Mouse (Mus musculus): ENCODE data around the gene Asap2. TPM values are rescaled to one million over a fixed set of nuclear protein-coding genes. Genes with fewer than 3 reads are reported as not detected.

The Asap2 gene
- polyA plus RNA-seq (2014; fragmentation: Illumina TruSeq; extraction: RNeasy Lipid Tissue Mini Kit (QIAGEN cat#74804); ENCODE audit: low read depth, low replicate concordance), result 30.7 TPM

GRCm38 (mm10) chr12:20990132-20990531, at the start of gene Asap2:
Asap2 (plus strand) TSS chr12:20990459.

DNA sequence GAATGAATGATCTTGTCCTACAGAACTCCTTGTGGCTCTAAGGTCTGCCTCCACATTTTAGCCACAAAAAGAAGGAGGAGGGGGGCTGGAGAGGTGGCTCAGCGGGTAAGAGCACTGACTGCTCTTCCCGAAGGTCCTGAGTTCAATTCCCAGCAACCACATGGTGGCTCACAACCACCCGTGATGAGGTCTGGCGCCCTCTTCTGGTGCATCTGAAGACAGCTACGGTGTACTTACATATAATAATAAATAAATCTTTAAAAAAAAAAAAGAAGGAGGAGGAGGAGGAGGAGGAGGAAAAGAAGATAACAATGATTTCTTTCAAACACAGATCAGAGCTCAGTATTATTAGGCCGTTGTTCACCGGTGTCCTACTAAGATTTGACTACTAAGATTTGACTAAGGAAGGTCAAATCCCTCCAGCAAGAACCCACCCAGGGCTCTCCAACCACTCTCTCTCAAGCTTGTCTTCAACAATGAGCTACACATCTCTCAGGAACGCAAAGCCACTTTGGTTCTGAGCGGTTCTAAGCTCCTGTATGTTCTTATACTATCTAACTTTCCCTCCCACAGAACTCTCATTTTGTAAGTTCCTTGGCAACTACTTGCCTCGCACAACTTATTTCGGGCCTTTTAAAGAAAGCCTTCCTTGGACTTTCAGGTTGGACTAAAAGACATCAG, 294.6 kb downstream of the Asap2 start, which contains the start of gene Cpsf3:
Gene Cpsf3 (plus strand): TSS at position 631 of the 681 bp plus-strand sequence.

GRCm38 (mm10) chr12:21286243-21286622, 296.0 kb downstream of the Asap2 start, which contains the start of gene Itgb1bp1:
Itgb1bp1 (minus strand) TSS chr12:21286284.

DNA sequence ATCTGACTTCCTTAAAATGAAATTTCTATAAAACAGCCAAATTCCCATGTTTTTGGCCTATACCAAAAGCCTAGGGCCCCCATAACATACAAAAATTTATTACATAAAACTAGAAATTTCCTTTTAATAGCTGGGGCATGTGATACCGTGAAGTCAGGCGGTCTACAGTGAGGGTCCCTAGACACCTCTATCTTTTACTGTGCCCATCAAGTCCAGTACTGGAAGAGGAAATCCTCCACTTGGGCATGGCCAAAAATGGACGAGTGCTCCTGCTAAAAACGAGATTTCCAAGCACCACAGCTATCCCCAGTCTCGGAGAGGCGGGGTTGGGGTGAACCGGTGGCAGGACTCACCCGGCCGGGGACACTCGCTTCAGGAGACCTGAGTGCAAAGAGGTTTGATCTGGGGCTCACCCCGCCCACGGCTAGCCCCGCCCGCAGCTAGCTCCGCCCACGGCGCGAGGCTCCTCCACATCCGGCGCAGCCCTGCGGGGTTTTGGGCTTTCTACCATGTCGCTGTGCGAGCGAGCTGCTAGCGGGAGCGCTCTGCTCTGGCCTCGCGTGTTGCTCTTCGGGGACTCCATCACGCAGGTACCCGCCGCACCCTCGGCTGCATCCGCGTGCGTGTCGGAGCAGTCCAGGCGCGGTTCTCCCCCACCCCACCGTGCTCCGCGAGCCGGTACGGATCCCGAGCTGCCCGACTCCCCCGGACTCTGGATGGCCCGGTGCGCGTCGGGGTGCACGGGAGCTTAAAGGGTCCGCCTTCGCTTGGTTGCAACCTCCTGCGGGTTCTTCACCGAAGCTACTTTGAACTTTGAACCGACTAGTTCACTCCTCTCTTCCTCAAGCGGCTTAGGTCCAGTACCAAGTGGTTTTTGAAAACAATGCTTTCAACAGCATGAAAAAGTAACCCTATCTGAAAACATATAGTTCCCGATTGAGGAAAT, 325.9 kb downstream of the Asap2 start, which contains the start of gene Iah1:
Gene Iah1 (plus strand): TSS at position 467 of the 946 bp plus-strand sequence.

